Mouse (Mus musculus) brain, embryonic 14.5 days (tissue): Measurements from ENCODE around the gene Slc29a4.

Experiments used
- CTCF ChIP-seq: fragments of 200-500 bp; IDR thresholded peaks from 2 replicates; pipeline ENCODE4 v1.5.1; 2012; ENCODE audit warnings: inconsistent platforms, mild to moderate bottlenecking, moderate library complexity, borderline replicate concordance; ENCODE audit not compliant: insufficient read depth, insufficient read length; ENCODE audit errors: extremely low read depth
- POLR2A ChIP-seq: fragments of 200-500 bp; IDR thresholded peaks from 2 replicates; pipeline ENCODE4 v1.6.1; 2012; ENCODE audit warnings: mild to moderate bottlenecking, inconsistent platforms, borderline replicate concordance; ENCODE audit not compliant: poor library complexity, insufficient read depth, insufficient read length, severe bottlenecking; ENCODE audit errors: extremely low read depth

DNA sequence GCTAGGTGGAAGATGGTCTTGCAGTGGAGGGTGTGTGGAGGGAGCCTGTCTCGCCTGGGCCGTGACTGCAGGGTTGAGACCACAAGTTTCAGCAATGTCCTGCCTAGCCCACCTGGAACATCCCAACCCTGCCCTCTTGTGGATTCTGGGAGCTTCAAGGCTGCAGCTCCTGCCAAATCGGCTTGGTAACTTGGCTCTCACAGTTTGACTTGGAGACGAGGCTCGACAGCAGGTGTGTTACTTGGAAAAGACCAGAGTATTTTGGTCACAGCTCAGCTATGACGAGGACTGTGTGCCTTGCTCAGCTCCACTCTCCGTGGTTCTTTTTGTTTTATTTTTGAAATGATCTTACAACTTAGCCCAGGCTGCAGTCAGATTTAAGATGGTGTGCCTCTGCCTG, 22.6 kb upstream of the Slc29a4 start:
- TF ChIP-seq CTCF (peak; percentile 20; the same call in 1 of the 2 replicates), POLR2A (no peak)
